Mouse (Mus musculus): ENCODE measurements around the gene Gpbp1l1.

GRCm38 (mm10) chr4:116624831-116625230 is 67.4 kb downstream of the Gpbp1l1 start:
- TF ChIP-seq CTCF (IDR thresholded peaks at IDR 0.05; ENCODE audit: insufficient read depth, low read length) (no peak), POLR2A (IDR thresholded peaks at IDR 0.05; ENCODE audit: borderline replicate concordance, extremely low read depth, low read depth, low read length) (no peak)
